Mouse (Mus musculus) heart, postnatal 0 days (tissue): ENCODE measurements around the gene Phf21a.

Experiments
- CTCF ChIP-seq: IDR thresholded peaks from 2 replicates; pipeline ENCODE4 v1.5.1; 2016; ENCODE audit warnings: antibody characterized with exemption, control low read depth, low read depth
- EP300 ChIP-seq: IDR thresholded peaks from 2 replicates; pipeline ENCODE4 v1.6.1; 2016; ENCODE audit warnings: antibody characterized with exemption, low read depth

GRCm38 (mm10) chr2:92291526-92291925 lies 198.6 kb downstream of the Phf21a start:
- TF ChIP-seq CTCF: no peak
- no peak for TF ChIP-seq EP300
